Mouse (Mus musculus) heart, embryonic 14.5 days (tissue): ENCODE measurements around the gene Gpm6a. TPM values are rescaled to one million over a fixed set of nuclear protein-coding genes. Genes with fewer than 3 reads are reported as not detected.

Experiments used
- polyA plus RNA-seq: library from polyadenylated mRNA; unstranded; fragments of >200 nt; fragmentation: Nextera tagmentation; extraction: Ambion mirVana; gene quantifications from 2 replicates; pipeline ENCODE4 v1.2.1, GENCODE M21; 2014

Gpm6a gene
- polyA plus RNA-seq, 1 experiment from 2014 or later, result 24.8 TPM

Other genes with a start within 250 kb of the Gpm6a start
- gene Wdr17, start 67.7 kb upstream of the Gpm6a start, polyA plus RNA-seq, result 0.53 and 0.86 TPM in 2 replicates